Mouse (Mus musculus) limb, embryonic 11.5 days (tissue): Measurements from ENCODE around the gene Slc39a5. TPM values are rescaled to one million over a fixed set of nuclear protein-coding genes. Genes with fewer than 3 reads are reported as not detected.

Experiments
- ATAC-seq: fragments of 200-750 bp; cut with Nextera tagmentation; 2 replicates; pipeline ENCODE4 v1.8.0; 2017; ENCODE audit warnings: low read depth; ENCODE audit not compliant: insufficient number of reproducible peaks, low FRiP score, low TSS enrichment
- DNase-seq: peaks from one replicate; pipeline ENCODE4 v3.0.0-alpha.2; 2015; ENCODE audit warnings: low spot score
- H3K27ac ChIP-seq: fragments of 300-500 bp; sonication (generic); replicated peaks from 2 replicates; pipeline ENCODE4 v1.5.1; 2014; ENCODE audit warnings: low read depth, mild to moderate bottlenecking, low read length
- H3K27me3 ChIP-seq: fragments of 300-500 bp; sonication (generic); 2 replicates; pipeline ENCODE4 v1.6.1; 2014; ENCODE audit warnings: mild to moderate bottlenecking, low read length, mixed read lengths; ENCODE audit not compliant: control insufficient read depth, insufficient read depth
- H3K36me3 ChIP-seq: fragments of 300-500 bp; sonication (generic); 2 replicates; pipeline ENCODE4 v1.6.1; 2014; ENCODE audit warnings: mild to moderate bottlenecking, low read length, moderate library complexity, mixed read lengths; ENCODE audit not compliant: control insufficient read depth, insufficient read depth
- H3K4me1 ChIP-seq: fragments of 300-500 bp; sonication (generic); 2 replicates; pipeline ENCODE4 v1.6.1; 2014; ENCODE audit warnings: low read length, mixed read lengths; ENCODE audit not compliant: control insufficient read depth, insufficient read depth
- H3K4me2 ChIP-seq: fragments of 300-500 bp; sonication (generic); 2 replicates; pipeline ENCODE4 v1.6.1; 2014; ENCODE audit warnings: low read depth, mild to moderate bottlenecking, moderate library complexity; ENCODE audit not compliant: severe bottlenecking
- H3K4me3 ChIP-seq: fragments of 300-500 bp; sonication (generic); 2 replicates; pipeline ENCODE4 v1.5.1; 2014; ENCODE audit warnings: low read depth, low read length
- H3K9ac ChIP-seq: fragments of 300-500 bp; sonication (generic); 2 replicates; pipeline ENCODE4 v1.6.1; 2014; ENCODE audit warnings: mild to moderate bottlenecking, low read length
- H3K9me3 ChIP-seq: fragments of 300-500 bp; sonication (generic); 2 replicates; pipeline ENCODE4 v1.6.1; 2016; ENCODE audit warnings: low read length; ENCODE audit not compliant: control insufficient read depth
- WGBS: fragments of 180-500 bp; shearing (Covaris S2); extraction: QIAGEN DNeasy Blood & Tissue Kit; methylation state at CpG from one replicate; pipeline ENCODE4 v1.1.7; 2014; 5-methylcytosine and 5-hydroxymethylcytosine counted together
- polyA plus RNA-seq: library from polyadenylated mRNA; unstranded; fragments of >200 nt; fragmentation: Nextera tagmentation; extraction: Ambion mirVana; gene quantifications from 2 replicates; pipeline ENCODE4 v1.2.1, GENCODE M21; 2014

The Slc39a5 gene
- polyA plus RNA-seq, 1 experiment from 2014 or later = 0.07 TPM

DNA sequence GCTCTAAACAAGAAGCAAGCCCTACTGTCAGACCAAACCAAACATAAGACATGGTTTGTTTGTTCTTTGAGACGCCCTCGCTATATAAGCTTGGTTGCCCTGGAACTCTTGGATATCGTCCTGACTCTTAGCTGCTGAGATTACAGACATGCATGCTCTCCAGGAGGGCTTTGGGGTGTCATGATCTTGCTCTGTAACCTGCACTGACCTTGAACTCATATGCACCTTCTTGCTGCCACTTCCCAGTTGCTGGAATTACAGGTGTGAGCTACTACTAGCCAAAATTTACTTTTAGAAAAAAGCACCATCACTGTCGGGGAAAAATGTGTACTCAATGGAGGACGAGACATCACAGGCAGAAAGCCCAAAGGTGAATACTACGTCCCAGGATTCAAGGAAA lies 31.4 kb downstream of the Slc39a5 start:
- Histone ChIP-seq H3K27ac (no peak overlapping the region), H3K4me3 (peak overlapping the region; percentile 66; the same call in 1 of the 2 replicates), H3K36me3 (no peaks in the 10 kb centered on the region; the same call in 1 of the 2 replicates), H3K9me3 (no peaks in the 10 kb centered on the region), H3K4me1 (no peaks in the 10 kb centered on the region; the same call in 1 of the 2 replicates), H3K4me2 (peak overlapping the region; percentile 84), H3K9ac (peak overlapping the region; percentile 65; the same call in 1 of the 2 replicates), H3K27me3 (no peaks in the 10 kb centered on the region)
- ATAC-seq (no peak), DNase-seq (no peak)
- WGBS = 83% methylated on average over 6 of the region's 6 CpGs

GRCm38 (mm10) chr10:128369218-128369543 lies 31.8 kb downstream of the Slc39a5 start:
- H3K4me2 ChIP-seq = peak overlapping the region; percentile 84
- no peaks in the 10 kb centered on the region for H3K27me3 ChIP-seq
- peak overlapping the region; percentile 66 for H3K4me3 ChIP-seq
- no peaks in the 10 kb centered on the region for H3K9me3 ChIP-seq
- no peaks in the 10 kb centered on the region; the same call in 1 of the 2 replicates for H3K4me1 ChIP-seq
- DNase-seq = no peak
- no peaks in the 10 kb centered on the region; the same call in 1 of the 2 replicates for H3K36me3 ChIP-seq
- no peak for ATAC-seq
- H3K27ac ChIP-seq = peak overlapping the region; percentile 79
- 9% methylated on average over 9 of the region's 9 CpGs for WGBS
- H3K9ac ChIP-seq = peak overlapping the region; percentile 65

- Histone ChIP-seq H3K4me3 (peak within 1 kb of the TSS; percentile 66), H3K36me3 (peaks cover 1% of the 10 kb centered on the region; the same call in 1 of the 2 replicates), H3K27me3 (no peaks in the 10 kb centered on the region), H3K9me3 (no peaks in the 10 kb centered on the region), H3K27ac (peak within 1 kb of the TSS; percentile 79), H3K4me2 (peak within 1 kb of the TSS; percentile 84), H3K4me1 (no peaks in the 10 kb centered on the region; the same call in 1 of the 2 replicates), H3K9ac (peak within 1 kb of the TSS; percentile 65)
- WGBS = under 1% methylated on average over 87 of the region's 87 CpGs
- peak; percentile 88 for DNase-seq
- peak; percentile 93 for ATAC-seq
These were observed 32.4 kb downstream of the Slc39a5 start, which contains the start of gene Coq10a for GRCm38 (mm10) chr10:128368402-128369217. TSS of gene Coq10a (minus strand) at chr10:128368997.

DNA sequence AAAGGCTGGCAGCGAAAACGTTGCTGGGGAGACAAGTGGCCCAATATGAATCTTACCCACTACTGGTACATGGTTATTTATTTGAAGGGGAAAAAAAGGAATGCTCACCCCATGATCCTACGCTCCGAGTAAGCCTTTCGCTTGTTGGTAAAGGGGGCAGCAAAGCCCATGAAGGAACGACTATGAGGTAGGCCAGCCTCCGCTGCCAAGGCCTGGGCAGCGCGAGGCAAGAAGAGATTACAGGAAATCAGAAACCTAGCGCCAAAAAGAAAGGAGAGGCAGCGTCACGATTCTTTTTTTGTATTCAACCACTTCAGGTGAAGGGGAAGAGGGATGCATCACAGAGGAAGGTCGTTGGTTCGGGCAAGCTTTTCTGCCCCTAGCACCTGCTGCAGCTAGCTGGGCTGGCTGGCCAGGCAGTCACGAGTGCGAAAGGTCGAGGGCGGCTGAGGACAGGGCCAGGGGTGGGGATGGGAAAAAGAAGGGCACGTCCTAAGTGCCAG lies 33.1 kb downstream of the Slc39a5 start:
- peak overlapping the region; percentile 66 for H3K4me3 ChIP-seq
- H3K36me3 ChIP-seq = peaks cover 7% of the 10 kb centered on the region; the same call in 1 of the 2 replicates
- H3K9me3 ChIP-seq = no peaks in the 10 kb centered on the region
- H3K9ac ChIP-seq = peak overlapping the region; percentile 65
- H3K4me2 ChIP-seq = peak overlapping the region; percentile 84
- no peaks in the 10 kb centered on the region; the same call in 1 of the 2 replicates for H3K4me1 ChIP-seq
- no peak overlapping the region for H3K27ac ChIP-seq
- DNase-seq (no peak), ATAC-seq (no peak)
- WGBS = 20% methylated on average over 19 of the region's 19 CpGs
- H3K27me3 ChIP-seq = no peaks in the 10 kb centered on the region

GRCm38 (mm10) chr10:128362568-128362967 lies 38.5 kb downstream of the Slc39a5 start:
- Histone ChIP-seq H3K9ac (no peak overlapping the region), H3K36me3 (peaks cover 28% of the 10 kb centered on the region), H3K4me1 (no peaks in the 10 kb centered on the region), H3K4me3 (no peak overlapping the region), H3K4me2 (no peak overlapping the region), H3K9me3 (no peaks in the 10 kb centered on the region), H3K27ac (no peak overlapping the region), H3K27me3 (no peaks in the 10 kb centered on the region)
- DNase-seq = peak; percentile 38
- no peak for ATAC-seq
- WGBS = 55% methylated on average over 3 of the region's 3 CpGs

DNA sequence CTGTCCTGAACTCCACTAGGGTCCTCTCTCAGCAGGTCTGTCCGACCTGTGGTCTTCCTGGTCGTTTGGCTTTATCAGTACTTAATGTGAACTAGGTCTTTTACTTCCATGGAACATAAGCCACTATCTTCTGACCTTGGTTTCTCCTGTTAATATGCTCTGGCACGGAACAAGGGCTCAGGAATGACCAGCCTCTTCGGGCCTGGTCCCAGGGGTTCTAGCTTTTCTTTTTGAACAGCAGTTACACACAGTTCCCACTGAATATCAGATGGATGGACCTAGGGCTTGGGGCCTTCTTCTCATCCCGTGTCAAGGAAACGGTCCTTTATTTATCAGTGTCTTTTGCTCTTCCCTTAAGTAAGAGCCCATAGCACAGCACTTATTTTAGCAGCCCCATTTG lies 39.2 kb downstream of the Slc39a5 start:
- H3K4me3 ChIP-seq = no peak overlapping the region
- no peak for ATAC-seq

GRCm38 (mm10) chr10:128359226-128359625 lies 41.8 kb downstream of the Slc39a5 start:
- Histone ChIP-seq H3K27ac (no peak overlapping the region), H3K36me3 (peaks cover 32% of the 10 kb centered on the region), H3K4me2 (no peak overlapping the region), H3K9me3 (no peaks in the 10 kb centered on the region), H3K27me3 (no peaks in the 10 kb centered on the region), H3K4me3 (no peak overlapping the region), H3K4me1 (no peaks in the 10 kb centered on the region), H3K9ac (no peak overlapping the region)
- DNase-seq (no peak), ATAC-seq (no peak)
- 92% methylated on average over 6 of the region's 6 CpGs for WGBS

More for the DNA sequence above, 39.2 kb downstream of the Slc39a5 start:
- Histone ChIP-seq H3K4me1 (no peaks in the 10 kb centered on the region), H3K27me3 (no peaks in the 10 kb centered on the region), H3K27ac (no peak overlapping the region), H3K4me2 (no peak overlapping the region), H3K9me3 (no peaks in the 10 kb centered on the region), H3K9ac (no peak overlapping the region), H3K36me3 (peaks cover 28% of the 10 kb centered on the region)
- no peak for DNase-seq
- WGBS = 92% methylated on average over 6 of the region's 6 CpGs

DNA sequence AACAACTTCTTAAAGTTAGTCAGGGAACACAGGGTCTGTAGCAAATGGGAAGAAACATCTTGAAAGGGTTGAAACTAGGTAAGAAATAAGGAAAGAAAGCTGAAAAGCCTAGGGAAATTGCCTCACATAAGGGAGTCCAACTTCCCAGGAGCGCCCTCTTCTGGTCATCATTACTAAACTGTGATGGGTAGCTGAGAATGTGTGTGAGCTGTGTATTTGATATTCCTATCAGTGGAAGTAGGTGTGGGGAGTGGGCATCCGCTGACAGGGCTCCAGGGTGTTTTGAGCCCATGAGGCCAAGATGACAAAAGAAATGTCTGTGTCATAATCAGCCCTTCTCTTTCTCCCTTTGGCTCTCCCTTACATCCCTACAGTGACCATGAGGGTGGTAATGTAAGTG lies 42.2 kb downstream of the Slc39a5 start:
- Histone ChIP-seq H3K27ac (no peak overlapping the region), H3K27me3 (no peaks in the 10 kb centered on the region), H3K9me3 (no peaks in the 10 kb centered on the region), H3K36me3 (peaks cover 33% of the 10 kb centered on the region), H3K9ac (no peak overlapping the region), H3K4me3 (no peak overlapping the region), H3K4me1 (no peaks in the 10 kb centered on the region), H3K4me2 (no peak overlapping the region)
- DNase-seq (peak; percentile 52), ATAC-seq (no peak)
- WGBS = 61% methylated on average over 2 of the region's 2 CpGs
